Mouse (Mus musculus): ENCODE results near the gene Emc7.

GRCm38 (mm10) chr2:112483334-112483651 is 28.5 kb downstream of the Emc7 start:
- TF ChIP-seq POLR2A (IDR thresholded peaks at IDR 0.05; ENCODE audit: insufficient read depth, low read length): no peak
- TF ChIP-seq CTCF (IDR thresholded peaks at IDR 0.05; ENCODE audit: low read depth, low read length): no peak
- TF ChIP-seq EP300 (IDR thresholded peaks at IDR 0.05; ENCODE audit: insufficient read depth, low read depth, low read length): no peak

All from ES-Bruce4 (cell line).